Mouse (Mus musculus) liver, adult 2 months (tissue): Measurements from ENCODE around the gene Pcdh15. TPM values are rescaled to one million over a fixed set of nuclear protein-coding genes. Genes with fewer than 3 reads are reported as not detected.

ENCODE experiments used
- DNase-seq: peaks from one replicate; pipeline ENCODE4 v3.0.0-alpha.2; 2011; ENCODE audit warnings: low read depth, low spot score; ENCODE audit errors: extremely low read depth
- H3K27ac ChIP-seq: fragments of 200-500 bp; replicated peaks from 2 replicates; pipeline ENCODE4 v1.5.1; 2012; ENCODE audit warnings: low read depth, mild to moderate bottlenecking, control low read depth, inconsistent platforms, low read length; ENCODE audit not compliant: insufficient read depth
- H3K27me3 ChIP-seq: fragments of 200-500 bp; 2 replicates; pipeline ENCODE4 v1.6.1; 2012; ENCODE audit warnings: mild to moderate bottlenecking, moderate library complexity, low read length, inconsistent platforms; ENCODE audit not compliant: control insufficient read depth, insufficient read depth
- H3K36me3 ChIP-seq: fragments of 200-500 bp; 2 replicates; pipeline ENCODE4 v1.6.1; 2012; ENCODE audit warnings: low read length, inconsistent platforms; ENCODE audit not compliant: control insufficient read depth, insufficient read depth
- H3K4me1 ChIP-seq: fragments of 200-500 bp; 2 replicates; pipeline ENCODE4 v1.6.1; 2011; ENCODE audit warnings: low read length; ENCODE audit not compliant: control insufficient read depth, insufficient read depth
- H3K4me3 ChIP-seq: fragments of 200-500 bp; 2 replicates; pipeline ENCODE4 v1.5.1; 2011; ENCODE audit warnings: low read depth, mild to moderate bottlenecking, control low read depth, low read length, moderate library complexity; ENCODE audit not compliant: insufficient read depth
- H3K79me2 ChIP-seq: fragments of 200-500 bp; 2 replicates; pipeline ENCODE4 v1.6.1; 2012; ENCODE audit warnings: inconsistent platforms, mild to moderate bottlenecking, low read length, moderate library complexity; ENCODE audit not compliant: control insufficient read depth, insufficient read depth
- H3K9ac ChIP-seq: fragments of 200-500 bp; 2 replicates; pipeline ENCODE4 v1.6.1; 2012; ENCODE audit warnings: low read depth, mild to moderate bottlenecking, control low read depth, inconsistent platforms, low read length
- CTCF ChIP-seq: fragments of 200-500 bp; IDR thresholded peaks from 2 replicates; pipeline ENCODE4 v1.5.1; 2011; ENCODE audit warnings: low read depth, low read length, control low read depth
- POLR2A ChIP-seq: fragments of 200-500 bp; IDR thresholded peaks from 2 replicates; pipeline ENCODE4 v1.6.1; 2011; ENCODE audit warnings: low read length, control low read depth; ENCODE audit not compliant: insufficient read depth; ENCODE audit errors: extremely low read depth
- WGBS: fragments of 180-500 bp; shearing (Covaris S2); methylation state at CpG from one replicate; pipeline ENCODE4 v1.1.7; 2018; 5-methylcytosine and 5-hydroxymethylcytosine counted together
- polyA plus RNA-seq: library from polyadenylated mRNA; depleted of rRNA; stranded (reverse); fragments of >200 nt; gene quantifications from 2 replicates; pipeline ENCODE4 v1.2.3, GENCODE M21; 2012
- total RNA-seq: library from RNA; depleted of rRNA; stranded (reverse); fragments of >200 nt; gene quantifications from 2 replicates; pipeline ENCODE4 v1.2.3, GENCODE M21; 2014

Gene Pcdh15
- total and polyA plus RNA-seq, 2 experiments = 0.04 to 0.09 TPM

- no peak for DNase-seq
- Histone ChIP-seq H3K27me3 (no peaks in the 10 kb centered on the region), H3K36me3 (no peaks in the 10 kb centered on the region), H3K79me2 (no peaks in the 10 kb centered on the region), H3K27ac (no peak overlapping the region), H3K9ac (no peak overlapping the region), H3K4me1 (no peaks in the 10 kb centered on the region), H3K4me3 (no peak overlapping the region)
- 85% methylated on average over 4 of the region's 4 CpGs for WGBS
- no peak for TF ChIP-seq POLR2A
Measured at GRCm38 (mm10) chr10:73280438-73280837, 181.3 kb downstream of the Pcdh15 start.

DNA sequence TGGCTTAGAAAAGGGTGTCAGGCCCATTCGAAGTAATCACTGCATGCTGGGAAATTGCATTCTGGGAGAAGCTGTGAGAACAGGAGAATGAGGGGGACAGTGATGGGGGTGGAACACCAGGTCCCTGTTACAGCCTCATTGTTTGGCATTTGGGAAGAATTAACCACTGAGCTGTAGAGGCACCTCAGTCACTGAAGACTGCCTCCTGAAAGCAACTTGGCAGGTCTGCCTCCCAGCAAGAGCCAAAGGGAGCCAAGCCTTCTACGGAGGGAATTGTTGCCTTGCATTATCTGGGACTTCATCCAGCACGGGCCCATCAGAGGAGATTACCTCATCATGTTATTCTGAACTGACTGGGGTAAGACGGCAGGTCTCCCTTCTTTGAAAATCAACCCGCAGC lies 197.3 kb downstream of the Pcdh15 start:
- DNase-seq = no peak
- WGBS = 66% methylated on average over 5 of the region's 5 CpGs
- Histone ChIP-seq H3K9ac (no peak overlapping the region), H3K4me3 (no peak overlapping the region), H3K27me3 (no peaks in the 10 kb centered on the region), H3K27ac (no peak overlapping the region), H3K36me3 (no peaks in the 10 kb centered on the region), H3K79me2 (no peaks in the 10 kb centered on the region), H3K4me1 (no peaks in the 10 kb centered on the region)
- no peak for TF ChIP-seq POLR2A
- TF ChIP-seq CTCF = no peak

DNA sequence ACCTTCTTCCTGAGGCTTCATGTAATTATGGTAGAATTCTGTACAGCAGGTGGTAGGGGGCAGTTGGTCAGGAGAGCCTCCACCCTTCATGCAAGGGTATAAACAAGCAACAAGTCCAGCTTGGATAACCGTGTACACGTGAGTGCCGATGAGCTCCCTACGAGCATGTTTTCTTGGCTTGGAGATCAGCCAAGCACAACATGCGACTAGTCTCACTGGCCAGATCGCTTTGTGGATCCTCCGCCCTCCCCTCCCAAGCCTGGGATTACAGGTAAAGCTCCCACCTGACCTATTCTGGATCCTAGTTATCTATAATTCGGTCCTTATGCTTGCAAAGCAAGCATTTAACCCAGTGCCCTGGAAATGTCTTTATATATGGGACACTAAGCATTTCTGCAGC lies 202.8 kb downstream of the Pcdh15 start:
- no peak for DNase-seq
- Histone ChIP-seq H3K36me3 (no peaks in the 10 kb centered on the region), H3K4me3 (no peak overlapping the region), H3K27ac (no peak overlapping the region), H3K27me3 (no peaks in the 10 kb centered on the region), H3K9ac (no peak overlapping the region), H3K79me2 (no peaks in the 10 kb centered on the region), H3K4me1 (no peaks in the 10 kb centered on the region)
- TF ChIP-seq CTCF = no peak
- TF ChIP-seq POLR2A = no peak
- 80% methylated on average over 8 of the region's 8 CpGs for WGBS

- no peak for DNase-seq
Measured at GRCm38 (mm10) chr10:73306677-73307076, 207.5 kb downstream of the Pcdh15 start.

GRCm38 (mm10) chr10:73326861-73327260 lies 227.7 kb downstream of the Pcdh15 start:
- Histone ChIP-seq H3K9ac (no peak overlapping the region), H3K79me2 (no peaks in the 10 kb centered on the region), H3K36me3 (no peaks in the 10 kb centered on the region), H3K4me3 (no peak overlapping the region), H3K4me1 (no peaks in the 10 kb centered on the region), H3K27me3 (no peaks in the 10 kb centered on the region), H3K27ac (no peak overlapping the region)
- no peak for DNase-seq
- TF ChIP-seq POLR2A (no peak), CTCF (no peak)
- 79% methylated on average over 7 of the region's 7 CpGs for whole genome bisulfite sequencing

More at GRCm38 (mm10) chr10:73306677-73307076, 207.5 kb downstream of the Pcdh15 start:
- no peak overlapping the region for H3K9ac ChIP-seq
- no peaks in the 10 kb centered on the region for H3K79me2 ChIP-seq
- WGBS = 81% methylated on average over 1 of the region's 1 CpGs
- no peaks in the 10 kb centered on the region for H3K36me3 ChIP-seq
- H3K4me1 ChIP-seq = no peaks in the 10 kb centered on the region
- H3K27ac ChIP-seq = no peak overlapping the region
- no peak overlapping the region for H3K4me3 ChIP-seq
- TF ChIP-seq POLR2A (no peak), CTCF (no peak)
- H3K27me3 ChIP-seq = no peaks in the 10 kb centered on the region

DNA sequence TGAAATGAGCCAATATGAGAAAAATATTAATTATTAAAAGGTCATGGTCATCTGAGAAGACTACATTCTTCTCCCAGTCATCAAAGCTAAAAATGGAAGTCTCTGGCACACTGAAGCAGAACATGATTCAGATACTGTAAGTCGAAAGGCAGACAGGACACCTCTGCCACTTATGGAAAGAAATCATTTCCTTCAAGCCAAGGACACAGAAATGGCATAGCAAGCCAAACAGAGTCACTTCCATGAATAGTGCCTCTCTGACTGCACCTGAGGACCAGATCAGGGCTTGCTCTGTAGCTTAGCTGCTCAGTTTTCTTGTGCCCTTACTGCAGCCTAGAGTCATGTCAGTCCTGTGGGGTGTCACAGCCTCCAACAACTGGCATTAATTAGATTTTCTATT lies 234.3 kb downstream of the Pcdh15 start:
- 58% methylated on average over 1 of the region's 1 CpGs for WGBS

More for the DNA sequence above, 234.3 kb downstream of the Pcdh15 start:
- DNase-seq = no peak
- Histone ChIP-seq H3K9ac (no peak overlapping the region), H3K79me2 (no peaks in the 10 kb centered on the region), H3K4me3 (no peak overlapping the region), H3K27ac (no peak overlapping the region), H3K27me3 (no peaks in the 10 kb centered on the region), H3K4me1 (no peaks in the 10 kb centered on the region), H3K36me3 (no peaks in the 10 kb centered on the region)
- TF ChIP-seq POLR2A = no peak
